Mouse (Mus musculus): ENCODE measurements around the gene Scn4b.

Gene Scn4b

GRCm38 (mm10) chr9:45189661-45190174, 51.5 kb downstream of the Scn4b start:
- DNase-seq (ENCODE audit: low spot score), result no peak

DNA sequence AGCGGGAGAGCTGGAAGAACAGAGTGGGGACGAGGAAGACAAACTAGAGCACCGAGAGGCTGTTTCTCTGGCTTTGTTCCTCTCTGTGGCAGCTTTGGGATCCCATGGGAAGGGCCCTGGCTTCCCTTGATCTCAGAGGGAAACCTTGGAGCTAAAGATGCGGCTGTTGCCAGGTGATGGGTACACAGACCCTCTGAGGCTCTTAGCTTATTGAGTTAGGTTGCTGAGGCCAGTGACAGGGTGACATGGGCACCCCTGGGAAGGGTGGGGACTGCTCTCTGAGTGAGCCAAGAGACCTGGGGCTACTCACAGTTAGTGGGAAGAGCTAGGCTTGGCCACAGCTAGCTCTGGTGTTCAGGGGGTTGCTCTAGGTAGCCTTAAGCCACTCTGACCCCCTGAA, 57.3 kb downstream of the Scn4b start:
- DNase-seq (ENCODE audit: low spot score), result no peak

DNA sequence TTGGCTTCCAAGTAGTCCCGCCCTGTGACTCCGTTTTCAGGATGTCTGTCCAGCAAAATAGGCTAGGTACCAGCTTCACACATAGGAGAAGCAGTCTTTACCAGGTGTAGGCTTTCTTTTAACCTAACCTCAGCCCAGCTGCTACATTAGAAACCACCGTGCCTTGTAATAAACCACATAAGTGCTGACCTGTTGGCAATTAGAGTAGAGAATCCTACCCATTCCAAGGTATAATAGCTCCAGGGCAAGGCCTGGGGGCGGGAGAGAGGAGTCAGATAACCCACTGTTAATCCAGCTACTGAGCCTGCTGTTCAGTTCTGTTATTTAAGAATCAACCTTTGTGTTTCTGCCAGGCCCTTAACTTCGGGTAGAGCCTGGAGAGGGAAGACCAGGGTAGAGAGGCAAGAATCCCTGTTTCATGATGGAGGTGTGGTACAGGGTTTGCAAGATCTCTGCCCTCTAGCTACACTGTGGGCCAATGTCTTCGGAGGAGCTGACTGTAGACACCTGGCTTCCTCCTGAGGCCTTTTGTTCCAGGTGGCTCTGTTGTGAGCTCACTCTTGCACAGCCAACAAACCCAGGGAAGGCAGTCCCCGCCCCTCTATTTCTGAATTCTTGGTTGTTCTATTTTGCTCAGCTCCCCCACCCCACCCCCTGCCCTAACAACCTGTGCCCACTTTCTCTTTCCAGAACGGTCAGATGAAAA, 58.1 kb downstream of the Scn4b start:
- no peak for DNase-seq (ENCODE audit: low spot score)

DNA sequence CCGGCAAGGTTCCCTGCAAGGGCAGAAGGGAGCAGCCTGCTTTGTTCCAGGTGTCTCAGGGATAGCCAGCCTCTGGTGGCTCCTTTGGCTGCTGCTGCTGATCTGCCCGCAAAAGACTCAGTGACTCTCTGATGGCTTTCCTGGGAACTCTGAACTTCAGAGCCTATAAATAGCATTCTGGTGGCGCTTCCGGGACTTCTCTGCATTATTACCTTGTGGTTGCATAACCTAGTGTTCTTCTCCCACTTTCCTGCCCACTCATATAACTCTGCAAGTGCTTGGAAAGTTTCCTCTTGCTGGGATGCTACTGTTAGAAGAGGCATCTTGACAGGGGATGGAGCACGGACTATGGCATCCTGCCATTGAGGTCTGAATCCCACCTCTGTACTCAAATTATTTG, 59.4 kb downstream of the Scn4b start:
- no peak for DNase-seq (ENCODE audit: low spot score)

DNA sequence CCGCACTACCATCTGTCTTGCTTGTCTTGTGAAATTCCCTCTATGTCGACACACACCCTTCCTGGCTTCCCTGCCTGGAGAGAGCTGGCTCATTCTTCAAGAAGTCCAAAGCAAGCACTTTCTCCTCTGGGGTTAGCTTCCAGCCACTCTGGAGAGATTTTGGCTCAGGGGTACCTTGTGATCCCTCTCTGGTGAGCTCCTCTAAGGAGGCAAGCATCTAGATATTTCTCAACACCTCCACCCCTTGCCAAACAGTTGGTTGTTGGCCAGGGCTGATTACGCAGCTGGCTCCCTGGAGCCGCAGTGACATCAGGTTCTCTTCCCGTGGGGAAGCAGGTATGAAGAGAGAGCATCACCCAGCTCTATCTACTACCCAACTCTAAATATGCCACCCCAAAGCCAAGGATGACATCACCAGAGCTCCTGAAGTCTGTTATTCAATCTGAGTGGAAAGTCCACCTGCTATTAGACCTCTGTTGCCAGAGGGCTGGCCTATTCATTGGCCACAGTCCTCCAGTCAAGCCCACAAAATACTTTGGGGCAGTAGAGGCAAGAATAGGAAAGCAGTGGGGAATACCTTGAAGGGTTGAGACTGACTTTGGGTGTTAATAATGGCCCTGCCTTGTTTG, 63.2 kb downstream of the Scn4b start:
- DNase-seq (ENCODE audit: low spot score), result no peak

- no peak for DNase-seq (ENCODE audit: low spot score)
These were observed 64.0 kb downstream of the Scn4b start for GRCm38 (mm10) chr9:45202021-45202798.
